Mouse (Mus musculus) CH12.LX (cell line): ENCODE measurements around the gene Gm17324.

Experiments
- CHD1 ChIP-seq: IDR thresholded peaks from 2 replicates; pipeline ENCODE4 v1.6.1; 2012; ENCODE audit warnings: low read depth, low read length, improper control_type of control experiment, inconsistent platforms
- E2F4 ChIP-seq: IDR thresholded peaks from 2 replicates; pipeline ENCODE4 v1.6.1; 2011; ENCODE audit warnings: low read depth, low read length, improper control_type of control experiment; ENCODE audit not compliant: insufficient replicate concordance
- ELF1 ChIP-seq: IDR thresholded peaks from 2 replicates; pipeline ENCODE4 v1.6.1; 2014; ENCODE audit warnings: low read depth, mild to moderate bottlenecking, inconsistent platforms, low read length, improper control_type of control experiment
- MAX ChIP-seq: IDR thresholded peaks from 2 replicates; pipeline ENCODE4 v1.6.1; 2011; ENCODE audit warnings: low read length, improper control_type of control experiment
- POLR2AphosphoS2 ChIP-seq: IDR thresholded peaks from 2 replicates; pipeline ENCODE4 v1.6.1; 2011; ENCODE audit warnings: low read depth, low read length, improper control_type of control experiment
- ZKSCAN1 ChIP-seq: IDR thresholded peaks from 2 replicates; pipeline ENCODE4 v1.6.1; 2012; ENCODE audit warnings: low read depth, inconsistent platforms, low read length, improper control_type of control experiment, borderline replicate concordance

DNA sequence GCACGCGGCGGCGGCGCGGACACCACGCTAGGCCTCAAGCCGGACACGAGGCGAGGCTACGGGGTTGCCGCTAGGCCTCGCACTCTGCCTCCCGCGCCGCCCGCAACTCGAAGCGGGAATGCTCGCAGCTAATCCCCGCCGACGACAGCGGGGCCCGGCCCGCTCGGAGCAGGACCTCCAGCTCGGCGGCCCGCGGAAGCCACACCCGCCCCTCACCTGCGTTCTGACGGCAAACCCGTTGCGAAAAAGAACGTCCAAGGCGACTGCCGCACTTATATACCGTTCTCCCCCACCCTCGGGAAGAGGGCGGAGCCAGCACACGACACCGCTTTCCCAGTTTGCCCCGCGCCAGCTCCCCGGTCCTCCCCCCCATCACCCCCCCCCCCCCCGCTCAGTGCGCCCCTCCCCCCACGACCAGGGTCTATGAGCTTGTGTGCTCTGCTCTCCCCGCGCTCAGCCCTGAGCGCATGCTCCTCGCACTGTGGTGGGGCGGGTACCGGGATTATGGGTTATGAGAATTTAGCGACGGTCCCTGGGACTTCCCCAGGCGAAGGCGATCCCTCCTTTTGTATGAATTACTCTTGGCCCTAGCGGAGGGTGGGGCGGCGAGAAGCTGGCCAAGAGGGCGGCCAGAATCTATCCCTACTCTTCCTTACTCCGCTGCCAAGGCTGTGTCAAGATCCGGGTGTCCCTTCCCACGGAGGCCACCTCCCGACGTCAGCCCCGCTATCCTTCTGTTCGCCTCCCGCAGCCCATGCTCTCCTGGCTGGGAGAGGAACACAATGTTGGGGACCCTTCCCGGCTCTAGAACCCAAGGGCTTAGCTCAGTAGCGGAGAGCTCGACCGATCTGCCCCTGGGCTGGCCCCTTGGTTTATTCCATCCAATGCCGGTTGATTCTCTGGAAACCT is 33.1 kb upstream of the Gm17324 start:
- TF ChIP-seq ZKSCAN1, result no peak
- TF ChIP-seq E2F4, result peak; percentile 44; the same call in 1 of the 2 replicates
- TF ChIP-seq MAX, result peak; percentile 76
- TF ChIP-seq CHD1, result no peak; the same call in 1 of the 2 replicates
- peak; percentile 97 for TF ChIP-seq POLR2AphosphoS2
- TF ChIP-seq ELF1, result peak; percentile 67
